Mouse (Mus musculus) stomach, postnatal 0 days (tissue): Measurements from ENCODE around the gene Fam49a.

Source experiments
- CTCF ChIP-seq: IDR thresholded peaks from 2 replicates; pipeline ENCODE4 v1.5.1; 2016; ENCODE audit warnings: antibody characterized with exemption, low read depth, mild to moderate bottlenecking, moderate library complexity
- EP300 ChIP-seq: optimal IDR thresholded peaks from 2 replicates; pipeline ENCODE3; 2016; ENCODE audit warnings: antibody characterized with exemption

DNA sequence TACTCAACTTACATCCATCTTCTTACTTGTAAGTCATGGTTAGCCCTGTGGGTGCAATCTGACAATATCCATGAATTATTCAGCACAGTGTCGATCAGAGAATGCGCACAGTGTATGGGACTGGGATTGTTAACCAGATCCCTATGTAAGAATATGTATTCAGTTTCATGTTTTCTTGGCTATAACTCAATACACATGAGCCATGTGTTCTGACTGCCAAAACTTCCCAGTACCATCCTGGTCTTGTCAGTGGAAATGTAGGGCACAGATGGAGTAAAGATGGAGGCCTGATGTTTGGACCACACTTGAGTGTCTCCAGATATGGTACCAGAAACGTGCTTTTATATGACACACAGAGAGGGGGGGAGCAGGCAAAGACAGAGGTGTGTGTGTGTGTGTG is 59.2 kb downstream of the Fam49a start:
- TF ChIP-seq CTCF: no peak
- no peak for TF ChIP-seq EP300
